Mouse (Mus musculus): ENCODE data around the gene Fen1.

DNA sequence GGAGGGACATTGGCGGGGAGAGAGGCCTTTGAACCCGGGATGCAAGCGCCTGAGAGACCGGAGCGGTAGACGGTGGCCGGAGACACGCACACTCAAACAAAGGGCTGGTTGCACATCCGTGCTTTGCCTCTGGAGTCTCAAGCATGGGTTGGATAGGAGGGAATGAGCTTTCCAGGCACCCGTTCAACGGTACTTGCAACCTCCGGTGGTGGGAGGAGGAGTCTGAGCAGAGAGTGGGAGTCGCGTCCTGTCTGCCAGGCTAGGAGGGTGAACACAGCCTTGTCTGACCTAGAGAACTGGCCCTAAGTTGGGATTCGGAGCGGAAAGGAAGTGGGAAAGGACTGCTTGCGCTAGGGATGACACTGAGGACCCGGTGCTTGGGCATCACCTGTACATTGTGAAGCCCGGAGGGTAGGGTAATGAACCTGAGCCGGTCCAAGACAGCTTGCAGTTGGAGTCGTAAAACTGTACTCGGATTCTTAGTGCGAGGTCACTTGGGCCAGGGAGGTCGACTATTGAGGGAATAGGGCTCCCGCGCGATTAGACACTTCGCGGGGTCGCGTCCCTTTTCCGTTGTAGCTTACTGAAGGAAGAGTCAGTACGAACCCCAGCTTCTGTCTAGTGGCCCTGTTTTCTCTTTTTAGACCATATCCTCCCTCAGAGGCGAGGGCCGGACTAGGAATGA lies 20.5 kb downstream of the Fen1 start:
- no peak for TF ChIP-seq POLR2A (IDR thresholded peaks at IDR 0.05; ENCODE audit: low read depth, low read length)
- no peak for TF ChIP-seq CTCF (conservative IDR thresholded peaks at IDR 0.05; ENCODE audit: insufficient read depth, insufficient read length, low read depth, low read length)
